28 mouse cellular contexts compared by ENCODE assay signal in genomic region chr19:45549948-45550347, GRCm38 (mm10). TPM values are rescaled to one million over a fixed set of nuclear protein-coding genes. Genes with fewer than 3 reads are reported as not detected.
DNase-seq lines count a peak whose midpoint lies in the region; ATAC-seq and TF ChIP-seq lines count a peak whose summit lies in the region.
"Had no signal": no experiment of that assay in that cellular context is flagged by ENCODE, and none has a peak within 500 bp of the region (broad histone marks: within the 10 kb centered on the region; RNA-seq: fewer than 3 reads in every experiment).

No protein-coding gene starts in this region.

- 0 out of 2 replicates have a peak overlapping the region, but pooled peaks have one; percentile 59 for H3K27ac ChIP-seq in heart, embryonic 10.5 days
- H3K27ac ChIP-seq in heart, embryonic 11.5 days (ENCODE audit: low read depth, low read length) = no peak overlapping the region
- H3K27ac ChIP-seq in lung, postnatal 0 days (ENCODE audit: low read length) = no peak overlapping the region
- peak overlapping the region; percentile 10; the same call in 1 of the 2 replicates for H3K27ac ChIP-seq in limb, embryonic 10.5 days
- peak overlapping the region; percentile 60; the same call in 1 of the 2 replicates for H3K27ac ChIP-seq in neural tube, embryonic 15.5 days (replicated peaks)
- H3K27ac ChIP-seq: embryonic facial prominence, embryonic 10.5 days; embryonic facial prominence, embryonic 15.5 days; forebrain, embryonic 12.5 days; hindbrain, embryonic 10.5 days; hindbrain, postnatal 0 days; intestine, embryonic 15.5 days; kidney, postnatal 0 days; limb, embryonic 12.5 days; liver, embryonic 14.5 days; stomach, embryonic 15.5 days had no signal

- H3K4me3 ChIP-seq in heart, embryonic 10.5 days = no peak overlapping the region
- no peak overlapping the region for H3K4me3 ChIP-seq in heart, embryonic 11.5 days (ENCODE audit: low read depth, low read length)
- H3K4me3 ChIP-seq in lung, postnatal 0 days (ENCODE audit: low read depth, low read length) = no peak overlapping the region
- no peak overlapping the region for H3K4me3 ChIP-seq in lung, adult 2 months (replicated peaks; ENCODE audit: extremely low read depth, low read depth, low read length)
- no peak overlapping the region for H3K4me3 ChIP-seq in limb, embryonic 10.5 days
- no peak overlapping the region for H3K4me3 ChIP-seq in neural tube, embryonic 15.5 days (replicated peaks)
- H3K4me3 ChIP-seq: embryonic facial prominence, embryonic 10.5 days; embryonic facial prominence, embryonic 15.5 days; forebrain, embryonic 12.5 days; heart, embryonic 12.5 days; hindbrain, embryonic 10.5 days; intestine, embryonic 15.5 days; limb, embryonic 12.5 days; stomach, embryonic 15.5 days had no signal

- H3K4me2 ChIP-seq in heart, embryonic 11.5 days = no peak overlapping the region
- no peak overlapping the region for H3K4me2 ChIP-seq in lung, postnatal 0 days (replicated peaks; ENCODE audit: low read depth, low read length)
- H3K4me2 ChIP-seq in neural tube, embryonic 15.5 days = no peak overlapping the region
- H3K4me2 ChIP-seq: embryonic facial prominence, embryonic 15.5 days; forebrain, embryonic 12.5 days; heart, embryonic 12.5 days; intestine, embryonic 15.5 days; limb, embryonic 12.5 days; stomach, embryonic 15.5 days had no signal

- ATAC-seq in heart, embryonic 11.5 days (replicated peaks; ENCODE audit: insufficient number of reproducible peaks, low FRiP score, low TSS enrichment) = no peak
- ATAC-seq in lung, postnatal 0 days = peak; percentile 27; the same call in 1 of the 2 replicates
- ATAC-seq in neural tube, embryonic 15.5 days (ENCODE audit: low FRiP score) = no peak
- ATAC-seq: forebrain, postnatal 0 days; hindbrain, postnatal 0 days; intestine, embryonic 15.5 days; Patski had no signal

- no peak for TF ChIP-seq CTCF in lung, postnatal 0 days (IDR thresholded peaks at IDR 0.05)
- no peak for TF ChIP-seq CTCF in lung, adult 2 months (IDR thresholded peaks at IDR 0.05; ENCODE audit: insufficient read depth, low read length)

- WGBS in heart, embryonic 10.5 days = 78% methylated on average over 4 of the region's 4 CpGs
- 71% methylated on average over 4 of the region's 4 CpGs for WGBS in heart, embryonic 11.5 days (ENCODE audit: insufficient replicate concordance)
- 62% methylated on average over 4 of the region's 4 CpGs for WGBS in lung, postnatal 0 days
- 63% methylated on average over 4 of the region's 4 CpGs for WGBS in lung, adult 2 months
- 78% methylated on average over 4 of the region's 4 CpGs for WGBS in limb, embryonic 10.5 days
- 86% methylated on average over 4 of the region's 4 CpGs for WGBS in neural tube, embryonic 15.5 days

- no peak overlapping the region for H3K9ac ChIP-seq in heart, embryonic 11.5 days (ENCODE audit: low read depth, low read length)
- H3K9ac ChIP-seq in lung, postnatal 0 days (replicated peaks; ENCODE audit: low read depth) = no peak overlapping the region
- H3K9ac ChIP-seq in neural tube, embryonic 15.5 days (replicated peaks) = no peak overlapping the region
- H3K9ac ChIP-seq: embryonic facial prominence, embryonic 15.5 days; forebrain, embryonic 12.5 days; forebrain, postnatal 0 days; heart, embryonic 12.5 days; intestine, embryonic 15.5 days; limb, embryonic 12.5 days; liver, embryonic 14.5 days; stomach, embryonic 15.5 days had no signal

- peaks cover 28% of the 10 kb centered on the region for H3K36me3 ChIP-seq in heart, embryonic 10.5 days
- peaks cover 15% of the 10 kb centered on the region for H3K36me3 ChIP-seq in heart, embryonic 11.5 days (ENCODE audit: control insufficient read depth, insufficient read depth, low read length)
- H3K36me3 ChIP-seq in lung, postnatal 0 days (ENCODE audit: insufficient read depth, low read length) = 0 out of 2 replicates have a peak, but pooled peaks cover 3% of the 10 kb centered on the region
- H3K36me3 ChIP-seq in limb, embryonic 10.5 days = peaks cover 32% of the 10 kb centered on the region
- H3K36me3 ChIP-seq in neural tube, embryonic 15.5 days = peaks cover 5% of the 10 kb centered on the region; the same call in 1 of the 2 replicates
- H3K36me3 ChIP-seq: intestine, embryonic 15.5 days had no signal

- no peak for TF ChIP-seq POLR2A in lung, adult 2 months (IDR thresholded peaks at IDR 0.05; ENCODE audit: borderline replicate concordance, extremely low read depth, low read depth, low read length)

- peaks cover 38% of the 10 kb centered on the region for H3K27me3 ChIP-seq in heart, embryonic 10.5 days (ENCODE audit: insufficient read depth, poor library complexity, severe bottlenecking)
- H3K27me3 ChIP-seq in heart, embryonic 11.5 days (ENCODE audit: control insufficient read depth, insufficient read depth, low read length) = peaks cover 20% of the 10 kb centered on the region
- H3K27me3 ChIP-seq in lung, postnatal 0 days (replicated peaks; ENCODE audit: insufficient read depth, low read length) = no peaks in the 10 kb centered on the region
- H3K27me3 ChIP-seq in limb, embryonic 10.5 days (ENCODE audit: low read depth, poor library complexity, severe bottlenecking) = peaks cover 45% of the 10 kb centered on the region
- peaks cover 22% of the 10 kb centered on the region for H3K27me3 ChIP-seq in neural tube, embryonic 15.5 days (replicated peaks)

- no peak for DNase-seq in heart, embryonic 10.5 days (ENCODE audit: low spot score)
- peak; percentile 57 for DNase-seq in lung, postnatal 0 days (ENCODE audit: low spot score)
- no peak for DNase-seq in lung, adult 2 months
- DNase-seq in limb, embryonic 10.5 days (ENCODE audit: low spot score) = no peak
- no peak for DNase-seq in layer of hippocampus, adult 18-20 months (ENCODE audit: low spot score in 2 of 2)
- DNase-seq: adrenal gland, postnatal 25 days; cerebellum, adult 2 months; cerebellum, postnatal 25 days; forebrain, postnatal 0 days; gastrocnemius, postnatal 14 days; kidney, adult 2 months; layer of hippocampus, adult 9-11 months; midbrain, embryonic 14.5 days; right cerebral cortex, postnatal 14 days had no signal

- H3K4me1 ChIP-seq in heart, embryonic 10.5 days = peaks cover 21% of the 10 kb centered on the region
- H3K4me1 ChIP-seq in heart, embryonic 11.5 days (ENCODE audit: control insufficient read depth, insufficient read depth, low read length) = no peaks in the 10 kb centered on the region
- H3K4me1 ChIP-seq in lung, postnatal 0 days (ENCODE audit: insufficient read depth, low read depth, low read length) = no peaks in the 10 kb centered on the region
- H3K4me1 ChIP-seq in lung, adult 2 months (ENCODE audit: control insufficient read depth, insufficient read depth, low read length) = no peaks in the 10 kb centered on the region
- peaks cover 50% of the 10 kb centered on the region for H3K4me1 ChIP-seq in limb, embryonic 10.5 days
- peaks cover 28% of the 10 kb centered on the region for H3K4me1 ChIP-seq in neural tube, embryonic 15.5 days
- H3K4me1 ChIP-seq: heart, embryonic 12.5 days had no signal

- no peaks in the 10 kb centered on the region for H3K9me3 ChIP-seq in heart, embryonic 10.5 days
- no peaks in the 10 kb centered on the region for H3K9me3 ChIP-seq in heart, embryonic 11.5 days (replicated peaks; ENCODE audit: control insufficient read depth, low read length)
- no peaks in the 10 kb centered on the region for H3K9me3 ChIP-seq in lung, postnatal 0 days (ENCODE audit: low read length)
- H3K9me3 ChIP-seq in limb, embryonic 10.5 days (replicated peaks) = no peaks in the 10 kb centered on the region
- no peaks in the 10 kb centered on the region for H3K9me3 ChIP-seq in neural tube, embryonic 15.5 days (replicated peaks)
- H3K9me3 ChIP-seq: embryonic facial prominence, embryonic 10.5 days; embryonic facial prominence, embryonic 15.5 days; forebrain, embryonic 12.5 days; heart, embryonic 12.5 days; hindbrain, embryonic 10.5 days; intestine, embryonic 15.5 days; limb, embryonic 12.5 days; stomach, embryonic 15.5 days had no signal

- no peak for TF ChIP-seq EP300 in lung, postnatal 0 days (IDR thresholded peaks at IDR 0.05)

RNA-seq across cellular contexts. Expression of gene Poll, which starts 10.4 kb away (rescaled TPM):
- 19.2 and 19.4 TPM in 2 replicates for polyA plus RNA-seq in heart, embryonic 10.5 days (2016; fragmentation: Nextera tagmentation; extraction: Ambion mirVana)
- 13.6 and 13.9 TPM in 2 replicates for polyA plus RNA-seq in heart, embryonic 11.5 days (2014; fragmentation: Nextera tagmentation; extraction: Ambion mirVana)
- 8.7 and 9.7 TPM in 2 replicates for polyA plus RNA-seq in lung, postnatal 0 days (2015; fragmentation: Nextera tagmentation; extraction: Ambion mirVana)
- 9.1 and 10.6 TPM in 2 replicates for polyA plus RNA-seq in lung, adult 2 months (2012; rRNA removed)
- 22.6 and 25.9 TPM in 2 replicates for polyA plus RNA-seq in limb, embryonic 10.5 days (2016; fragmentation: Nextera tagmentation; extraction: Ambion mirVana)
- 11.0 and 11.6 TPM in 2 replicates for polyA plus RNA-seq in neural tube, embryonic 15.5 days (2015; fragmentation: Nextera tagmentation; extraction: Ambion mirVana)
- total RNA-seq in layer of hippocampus, adult 18-20 months (2021) = 10 to 100 TPM in 1 of 2 experiments, 1 to 10 TPM in 1; 9.5 to 11.1 TPM

RNA-seq across cellular contexts. Expression of gene Gm17018, which starts 10.5 kb away (rescaled TPM):
- polyA plus RNA-seq in heart, embryonic 10.5 days (2016; fragmentation: Nextera tagmentation; extraction: Ambion mirVana) = 32.5 and 35.0 TPM in 2 replicates
- 32.6 and 35.1 TPM in 2 replicates for polyA plus RNA-seq in heart, embryonic 11.5 days (2014; fragmentation: Nextera tagmentation; extraction: Ambion mirVana)
- polyA plus RNA-seq in lung, postnatal 0 days (2015; fragmentation: Nextera tagmentation; extraction: Ambion mirVana) = 40.1 and 44.2 TPM in 2 replicates
- 6.6 and 7.5 TPM in 2 replicates for polyA plus RNA-seq in lung, adult 2 months (2012; rRNA removed)
- 43.0 and 43.6 TPM in 2 replicates for polyA plus RNA-seq in limb, embryonic 10.5 days (2016; fragmentation: Nextera tagmentation; extraction: Ambion mirVana)
- polyA plus RNA-seq in neural tube, embryonic 15.5 days (2015; fragmentation: Nextera tagmentation; extraction: Ambion mirVana) = 76.7 and 80.3 TPM in 2 replicates
- total RNA-seq in layer of hippocampus, adult 18-20 months (2021) = 10 to 100 TPM; 59.5 to 64.0 TPM

Comparison
In these comparisons a context has a peak if more than half of its experiments do, and no peak if none do; other contexts are left out.
1. H3K27ac ChIP-seq: peak in heart, embryonic 10.5 days (single experiment), limb, embryonic 10.5 days (single experiment) and neural tube, embryonic 15.5 days (single experiment); none in heart, embryonic 11.5 days (single experiment) and lung, postnatal 0 days (single experiment).